Mouse (Mus musculus) thymus, adult 2 months (tissue): ENCODE measurements at regions not wholly inside any gene's neighbourhood (a gene's known extent, or its start where the extent isn't known, plus 50 kb on each side); places are given as distances from the start of the nearest gene placed in this dataset.
A peak's percentile ranks its signal among the peaks of the same experiment; 100 is the strongest.

Experiments used
- DNase-seq: peaks from one replicate; pipeline ENCODE4 v3.0.0; 2021
- H3K27ac ChIP-seq: fragments of 200-500 bp; 2 replicates; pipeline ENCODE4 v1.5.1; 2012; ENCODE audit warnings: low read length, control low read depth; ENCODE audit not compliant: control insufficient read depth, insufficient read depth
- H3K27me3 ChIP-seq: fragments of 200-500 bp; 2 replicates; pipeline ENCODE4 v1.6.1; 2012; ENCODE audit warnings: mild to moderate bottlenecking, low read length, moderate library complexity, mixed read lengths; ENCODE audit not compliant: control insufficient read depth, insufficient read depth
- H3K36me3 ChIP-seq: fragments of 200-500 bp; 2 replicates; pipeline ENCODE4 v1.6.1; 2012; ENCODE audit warnings: mild to moderate bottlenecking, low read length, moderate library complexity; ENCODE audit not compliant: control insufficient read depth, insufficient read depth
- H3K4me1 ChIP-seq: fragments of 200-500 bp; replicated peaks from 2 replicates; pipeline ENCODE4 v1.6.1; 2012; ENCODE audit warnings: low read length; ENCODE audit not compliant: control insufficient read depth, insufficient read depth
- H3K4me3 ChIP-seq: fragments of 200-500 bp; 2 replicates; pipeline ENCODE4 v1.5.1; 2012; ENCODE audit warnings: mild to moderate bottlenecking, low read length, control low read depth, moderate library complexity; ENCODE audit not compliant: control insufficient read depth, insufficient read depth
- CTCF ChIP-seq: fragments of 200-500 bp; IDR thresholded peaks from 2 replicates; pipeline ENCODE4 v1.5.1; 2012; ENCODE audit warnings: mild to moderate bottlenecking, control low read depth, low read length, moderate library complexity, borderline replicate concordance; ENCODE audit not compliant: control insufficient read depth, poor library complexity, insufficient read depth; ENCODE audit errors: extremely low read depth
- POLR2A ChIP-seq: fragments of 200-500 bp; IDR thresholded peaks from 2 replicates; pipeline ENCODE4 v1.6.1; 2012; ENCODE audit warnings: mild to moderate bottlenecking, low read length, control low read depth, moderate library complexity; ENCODE audit not compliant: control insufficient read depth, poor library complexity, insufficient read depth; ENCODE audit errors: extremely low read depth
- WGBS: fragments of 180-500 bp; shearing (Covaris S2); methylation state at CpG from one replicate; pipeline ENCODE4 v1.1.7; 2018; 5-methylcytosine and 5-hydroxymethylcytosine counted together

- no peaks in the 10 kb centered on the region for H3K4me1 ChIP-seq
- no peaks in the 10 kb centered on the region for H3K36me3 ChIP-seq
- no peak for TF ChIP-seq CTCF
- TF ChIP-seq POLR2A, result no peak
- H3K4me3 ChIP-seq, result no peak overlapping the region
- no peak for DNase-seq
- no peaks in the 10 kb centered on the region for H3K27me3 ChIP-seq
- 46% methylated on average over 5 of the region's 5 CpGs for WGBS
- H3K27ac ChIP-seq, result no peak overlapping the region
These were observed 72.6 kb upstream of the Foxn2 start for GRCm38 (mm10) chr17:88367876-88368275.

- Histone ChIP-seq H3K4me1 (no peaks in the 10 kb centered on the region), H3K27ac (no peak overlapping the region), H3K36me3 (no peaks in the 10 kb centered on the region), H3K4me3 (no peak overlapping the region), H3K27me3 (no peaks in the 10 kb centered on the region)
- TF ChIP-seq POLR2A (no peak), CTCF (no peak)
- DNase-seq, result no peak
- 89% methylated on average over 8 of the region's 8 CpGs for WGBS
These were observed 70.5 kb upstream of the Foxn2 start for GRCm38 (mm10) chr17:88369971-88370370.

GRCm38 (mm10) chr17:88370676-88371075, 69.8 kb upstream of the Foxn2 start:
- TF ChIP-seq CTCF (no peak), POLR2A (no peak)
- no peaks in the 10 kb centered on the region for H3K4me1 ChIP-seq
- DNase-seq, result no peak
- 95% methylated on average over 9 of the region's 9 CpGs for WGBS
- H3K4me3 ChIP-seq, result no peak overlapping the region
- H3K27ac ChIP-seq, result no peak overlapping the region
- no peaks in the 10 kb centered on the region for H3K27me3 ChIP-seq
- H3K36me3 ChIP-seq, result no peaks in the 10 kb centered on the region

DNA sequence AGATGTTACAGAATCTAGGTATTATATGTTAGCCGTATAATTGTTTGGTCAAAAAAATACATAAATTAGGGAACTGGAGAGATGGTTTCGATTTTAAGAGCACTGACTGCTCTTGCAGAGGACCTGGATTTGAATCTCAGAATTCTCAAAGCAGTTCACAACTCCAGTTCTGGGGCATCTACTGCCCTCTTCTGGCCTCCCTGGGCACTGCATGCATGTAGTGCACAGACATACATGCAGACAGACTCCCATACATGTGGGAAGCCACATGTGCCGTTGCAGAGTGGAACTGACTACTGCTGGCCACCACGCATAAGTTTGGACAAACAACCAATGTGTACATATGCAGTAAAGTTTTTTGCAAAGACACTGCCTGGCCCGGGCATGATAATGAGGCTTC, 62.0 kb upstream of the Foxn2 start:
- H3K36me3 ChIP-seq, result no peaks in the 10 kb centered on the region
- H3K4me3 ChIP-seq, result no peak overlapping the region
- TF ChIP-seq POLR2A (no peak), CTCF (no peak)
- 97% methylated on average over 5 of the region's 5 CpGs for WGBS
- no peaks in the 10 kb centered on the region for H3K4me1 ChIP-seq
- peak; percentile 18 for DNase-seq
- no peak overlapping the region for H3K27ac ChIP-seq
- no peaks in the 10 kb centered on the region for H3K27me3 ChIP-seq

DNA sequence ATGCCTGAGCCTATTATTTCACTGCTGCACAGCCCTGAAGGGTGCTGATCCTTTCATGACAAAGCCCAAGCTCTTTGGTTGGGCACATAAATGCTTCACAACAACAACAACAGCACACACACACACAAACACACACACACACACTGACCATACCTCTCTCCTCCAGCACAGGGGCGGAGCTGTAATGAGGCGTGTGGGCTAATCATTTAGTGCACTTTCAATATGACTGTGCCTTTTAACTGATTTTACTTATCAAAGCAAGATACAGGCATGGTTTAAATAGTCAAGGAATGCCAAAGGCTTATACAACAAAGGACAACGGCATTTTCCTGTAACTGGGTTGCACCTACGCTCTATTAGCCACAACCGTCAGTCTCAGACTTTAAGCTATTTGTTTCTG, 61.1 kb upstream of the Foxn2 start:
- 96% methylated on average over 5 of the region's 5 CpGs for WGBS
- no peaks in the 10 kb centered on the region for H3K27me3 ChIP-seq
- no peak for TF ChIP-seq CTCF
- TF ChIP-seq POLR2A, result no peak
- no peaks in the 10 kb centered on the region for H3K36me3 ChIP-seq
- no peak overlapping the region for H3K4me3 ChIP-seq
- no peaks in the 10 kb centered on the region for H3K4me1 ChIP-seq
- no peak for DNase-seq
- no peak overlapping the region for H3K27ac ChIP-seq

DNA sequence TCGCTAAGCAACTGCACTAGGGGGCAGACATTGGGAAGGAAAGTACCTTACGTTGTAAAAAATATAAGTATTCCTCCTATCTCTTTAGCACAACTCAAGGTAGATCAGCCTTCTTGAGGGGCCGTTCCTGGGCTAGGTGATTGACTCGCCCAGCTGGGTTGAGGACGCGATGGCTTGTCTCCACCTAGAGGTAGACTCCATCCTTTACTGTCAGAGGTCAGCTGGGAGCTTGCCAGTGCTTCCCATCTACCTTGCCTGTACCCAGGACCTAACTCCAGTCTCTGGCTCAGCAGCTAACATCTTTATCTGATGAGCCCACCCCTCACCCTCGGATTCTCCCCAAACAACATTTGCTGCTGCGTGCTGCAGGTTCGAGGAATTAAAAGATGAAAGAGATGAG, 59.4 kb upstream of the Foxn2 start:
- Histone ChIP-seq H3K36me3 (no peaks in the 10 kb centered on the region), H3K27ac (no peak overlapping the region), H3K27me3 (no peaks in the 10 kb centered on the region), H3K4me1 (no peaks in the 10 kb centered on the region), H3K4me3 (no peak overlapping the region)
- TF ChIP-seq POLR2A (no peak), CTCF (no peak)
- peak; percentile 9 for DNase-seq
- WGBS, result 66% methylated on average over 9 of the region's 9 CpGs

DNA sequence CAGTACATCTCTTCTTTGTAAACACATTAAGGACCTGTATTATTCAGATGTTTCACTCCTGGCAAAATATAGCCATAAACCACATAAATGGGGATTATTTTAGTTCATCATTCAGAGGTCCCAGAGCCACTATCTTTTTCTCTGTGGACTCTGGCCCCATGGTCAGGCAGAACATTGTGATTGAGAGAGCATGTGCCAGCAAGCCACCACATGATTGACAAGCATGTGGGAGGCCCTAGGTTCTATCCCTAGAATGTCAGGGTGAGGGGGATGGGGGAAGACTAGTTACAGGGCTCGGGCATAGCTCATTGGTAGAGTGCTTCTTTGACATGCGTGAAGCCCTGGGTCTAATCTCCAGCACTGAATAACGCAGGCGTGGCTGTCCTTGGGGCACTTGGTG, 57.1 kb upstream of the Foxn2 start:
- Histone ChIP-seq H3K4me3 (no peak overlapping the region), H3K27me3 (no peaks in the 10 kb centered on the region), H3K27ac (no peak overlapping the region), H3K36me3 (no peaks in the 10 kb centered on the region), H3K4me1 (no peaks in the 10 kb centered on the region)
- 94% methylated on average over 4 of the region's 4 CpGs for WGBS
- no peak for DNase-seq
- TF ChIP-seq POLR2A (no peak), CTCF (no peak)
